Mouse (Mus musculus) cerebral cortex, adult 2 months (tissue): Measurements from ENCODE around the gene Upf3b.

Experiments used
- WGBS: fragments of 180-500 bp; shearing (Covaris S2); methylation state at CpG from one replicate; pipeline ENCODE4 v1.1.7; 2018; 5-methylcytosine and 5-hydroxymethylcytosine counted together

Gene Upf3b

GRCm38 (mm10) chrX:37080345-37080744 lies 29.8 kb downstream of the Upf3b start:
- 70% methylated on average over 4 of the region's 4 CpGs for WGBS

- WGBS = 85% methylated on average over 8 of the region's 8 CpGs
These were observed 33.5 kb downstream of the Upf3b start for GRCm38 (mm10) chrX:37076651-37077050.

- WGBS = 30% methylated on average over 9 of the region's 9 CpGs
These were observed 35.7 kb downstream of the Upf3b start for GRCm38 (mm10) chrX:37074262-37074892.

- WGBS = 96% methylated on average over 5 of the region's 5 CpGs
These were observed 41.4 kb downstream of the Upf3b start for GRCm38 (mm10) chrX:37068766-37069165.

- WGBS = 89% methylated on average over 3 of the region's 3 CpGs
These were observed 42.8 kb downstream of the Upf3b start for GRCm38 (mm10) chrX:37067299-37067698.

- WGBS = 80% methylated on average over 9 of the region's 9 CpGs
These were observed 46.2 kb downstream of the Upf3b start for GRCm38 (mm10) chrX:37063902-37064301.

GRCm38 (mm10) chrX:37048890-37049823 lies 61.0 kb downstream of the Upf3b start:
- 2% methylated on average over 70 of the region's 70 CpGs for WGBS

GRCm38 (mm10) chrX:37048066-37048889 lies 61.8 kb downstream of the Upf3b start, which contains the start of gene Sowahd:
TSS of gene Sowahd (plus strand) at chrX:37048845.
- WGBS = 14% methylated on average over 34 of the region's 38 CpGs

- WGBS = 11% methylated on average over 9 of the region's 9 CpGs
These were observed 67.4 kb downstream of the Upf3b start for GRCm38 (mm10) chrX:37042726-37043125.
